Mouse (Mus musculus): Measurements from ENCODE around the gene Krt80. TPM values are rescaled to one million over a fixed set of nuclear protein-coding genes. Genes with fewer than 3 reads are reported as not detected.

Gene Krt80
- polyA plus RNA-seq, 1 experiment from 2014 or later, result 0.38 TPM

DNA sequence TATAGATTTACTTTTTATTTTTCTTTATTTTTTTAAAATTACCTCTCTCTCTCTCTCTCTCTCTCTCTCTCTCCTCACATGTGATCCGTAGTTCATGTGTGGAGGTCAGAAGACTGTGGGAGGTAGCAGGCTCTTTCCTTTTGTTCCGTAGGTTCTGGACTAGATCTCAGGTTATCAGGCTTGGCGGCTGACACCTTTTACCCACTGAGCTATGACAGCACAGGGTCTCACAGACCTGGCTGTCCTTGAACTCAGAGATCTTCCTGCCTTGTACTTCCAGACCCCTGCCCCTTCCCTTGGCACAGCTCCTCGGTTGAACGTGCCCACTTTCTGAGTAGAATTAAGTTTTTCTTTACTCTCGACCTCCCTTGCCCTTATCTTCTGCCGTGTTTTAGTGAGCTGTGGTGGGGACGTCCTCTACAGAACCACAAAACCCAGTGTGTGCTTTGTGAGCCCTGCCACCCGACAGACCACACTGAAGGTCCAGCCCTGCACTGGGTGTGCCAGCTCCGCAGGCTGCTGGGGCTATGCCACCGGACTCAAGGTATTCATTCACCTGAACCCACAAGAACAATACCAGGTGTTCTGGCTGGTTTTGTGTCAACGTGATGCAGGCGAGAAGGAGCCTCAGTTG, 53.6 kb downstream of the Krt80 start:
- Histone ChIP-seq H3K4me3 (ENCODE audit: low read length) (no peak overlapping the region; the same call in 1 of the 2 replicates), H3K4me1 (ENCODE audit: control insufficient read depth, insufficient read depth, low read depth, low read length) (no peaks in the 10 kb centered on the region; the same call in 1 of the 2 replicates), H3K4me2 (ENCODE audit: low read length) (peak overlapping the region; percentile 45), H3K9me3 (ENCODE audit: control insufficient read depth, low read length) (no peaks in the 10 kb centered on the region), H3K36me3 (ENCODE audit: control insufficient read depth, insufficient read depth, low read length) (no peaks in the 10 kb centered on the region), H3K27ac (ENCODE audit: low read depth, low read length) (no peak overlapping the region), H3K9ac (ENCODE audit: low read depth, low read length) (no peak overlapping the region), H3K27me3 (replicated peaks; ENCODE audit: control insufficient read depth, insufficient read depth, low read length) (no peaks in the 10 kb centered on the region)
- no peak for ATAC-seq
- WGBS, result 71% methylated on average over 13 of the region's 13 CpGs

DNA sequence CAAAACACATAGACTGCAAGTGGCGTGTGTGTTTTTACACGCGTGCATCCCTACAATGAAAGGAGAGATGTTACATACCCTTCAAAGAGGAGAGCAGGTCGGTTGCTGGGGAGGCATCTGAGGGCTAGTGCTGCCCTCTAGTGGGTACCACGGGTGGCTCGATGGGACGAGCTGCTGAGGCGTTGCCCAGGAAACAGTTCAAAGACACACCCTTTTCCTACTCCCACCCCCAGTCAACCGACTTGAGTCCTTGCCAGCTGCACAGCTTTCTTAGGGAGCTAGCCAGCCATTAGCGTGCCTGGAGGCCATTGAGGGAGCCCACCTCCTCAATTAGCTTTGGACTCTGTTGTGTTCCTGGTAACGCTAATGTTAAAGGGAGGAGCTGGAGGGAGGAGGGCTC, 54.1 kb downstream of the Krt80 start:
- Histone ChIP-seq H3K36me3 (ENCODE audit: control insufficient read depth, insufficient read depth, low read length) (no peaks in the 10 kb centered on the region), H3K9me3 (ENCODE audit: control insufficient read depth, low read length) (no peaks in the 10 kb centered on the region), H3K4me3 (ENCODE audit: low read length) (peak overlapping the region; percentile 23; the same call in 1 of the 2 replicates), H3K4me2 (ENCODE audit: low read length) (peak overlapping the region; percentile 45), H3K27ac (ENCODE audit: low read depth, low read length) (no peak overlapping the region), H3K27me3 (replicated peaks; ENCODE audit: control insufficient read depth, insufficient read depth, low read length) (no peaks in the 10 kb centered on the region), H3K4me1 (ENCODE audit: control insufficient read depth, insufficient read depth, low read depth, low read length) (no peaks in the 10 kb centered on the region; the same call in 1 of the 2 replicates), H3K9ac (ENCODE audit: low read depth, low read length) (no peak overlapping the region; the same call in 1 of the 2 replicates)
- WGBS, result 3% methylated on average over 11 of the region's 11 CpGs
- ATAC-seq, result peak; percentile 76

DNA sequence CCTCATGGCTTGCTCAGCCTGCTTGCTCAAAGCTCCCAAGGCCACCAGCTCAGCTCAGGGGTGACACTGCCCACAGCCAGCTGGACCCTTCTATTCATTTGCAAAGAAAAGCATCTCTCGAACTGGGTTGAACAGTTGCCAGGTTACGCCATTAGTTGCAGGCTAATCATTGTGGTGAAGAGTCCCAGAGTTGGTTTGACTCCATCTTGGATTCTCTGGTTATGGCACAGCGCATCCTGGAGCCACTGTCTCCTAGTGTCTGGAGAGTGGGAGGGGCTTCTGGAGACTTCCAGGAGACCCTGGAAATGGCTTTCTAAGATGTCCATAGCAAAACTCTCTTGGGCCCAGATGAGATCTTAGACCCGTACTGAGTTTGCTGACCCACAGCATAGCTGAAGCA, 54.6 kb downstream of the Krt80 start:
- Histone ChIP-seq H3K36me3 (ENCODE audit: control insufficient read depth, insufficient read depth, low read length) (no peaks in the 10 kb centered on the region), H3K27me3 (replicated peaks; ENCODE audit: control insufficient read depth, insufficient read depth, low read length) (no peaks in the 10 kb centered on the region), H3K4me3 (ENCODE audit: low read length) (no peak overlapping the region), H3K27ac (ENCODE audit: low read depth, low read length) (no peak overlapping the region), H3K4me2 (ENCODE audit: low read length) (peak overlapping the region; percentile 45; the same call in 1 of the 2 replicates), H3K4me1 (ENCODE audit: control insufficient read depth, insufficient read depth, low read depth, low read length) (no peaks in the 10 kb centered on the region; the same call in 1 of the 2 replicates), H3K9me3 (ENCODE audit: control insufficient read depth, low read length) (no peaks in the 10 kb centered on the region), H3K9ac (ENCODE audit: low read depth, low read length) (no peak overlapping the region)
- 0 out of 2 replicates have a peak, but pooled peaks have one; percentile 24 for ATAC-seq
- 83% methylated on average over 4 of the region's 4 CpGs for WGBS

DNA sequence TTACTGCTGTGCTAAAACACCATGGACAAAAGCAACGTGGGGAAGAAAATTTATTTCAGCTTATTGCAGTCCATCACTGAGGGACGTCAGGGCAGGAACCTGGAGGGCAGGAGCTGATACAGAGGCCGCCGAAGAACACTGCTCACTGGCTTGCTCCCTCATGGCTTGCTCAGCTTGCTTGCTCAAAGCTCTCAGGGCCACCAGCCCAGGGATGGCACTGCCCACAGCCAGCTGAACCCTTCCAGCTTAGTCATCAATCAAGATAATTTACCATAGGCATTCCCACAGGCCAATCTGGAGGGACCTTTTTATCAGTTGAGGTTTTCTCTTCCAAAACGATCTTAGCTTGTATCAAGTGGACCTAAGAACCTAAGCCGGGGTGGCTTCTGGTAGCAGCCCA, 58.0 kb downstream of the Krt80 start:
- 86% methylated on average over 6 of the region's 6 CpGs for WGBS
- Histone ChIP-seq H3K4me1 (ENCODE audit: control insufficient read depth, insufficient read depth, low read depth, low read length) (no peaks in the 10 kb centered on the region; the same call in 1 of the 2 replicates), H3K9me3 (ENCODE audit: control insufficient read depth, low read length) (no peaks in the 10 kb centered on the region), H3K36me3 (ENCODE audit: control insufficient read depth, insufficient read depth, low read length) (no peaks in the 10 kb centered on the region), H3K9ac (ENCODE audit: low read depth, low read length) (no peak overlapping the region), H3K4me2 (ENCODE audit: low read length) (no peak overlapping the region), H3K27ac (ENCODE audit: low read depth, low read length) (no peak overlapping the region), H3K4me3 (ENCODE audit: low read length) (no peak overlapping the region), H3K27me3 (replicated peaks; ENCODE audit: control insufficient read depth, insufficient read depth, low read length) (no peaks in the 10 kb centered on the region)
- ATAC-seq, result no peak

DNA sequence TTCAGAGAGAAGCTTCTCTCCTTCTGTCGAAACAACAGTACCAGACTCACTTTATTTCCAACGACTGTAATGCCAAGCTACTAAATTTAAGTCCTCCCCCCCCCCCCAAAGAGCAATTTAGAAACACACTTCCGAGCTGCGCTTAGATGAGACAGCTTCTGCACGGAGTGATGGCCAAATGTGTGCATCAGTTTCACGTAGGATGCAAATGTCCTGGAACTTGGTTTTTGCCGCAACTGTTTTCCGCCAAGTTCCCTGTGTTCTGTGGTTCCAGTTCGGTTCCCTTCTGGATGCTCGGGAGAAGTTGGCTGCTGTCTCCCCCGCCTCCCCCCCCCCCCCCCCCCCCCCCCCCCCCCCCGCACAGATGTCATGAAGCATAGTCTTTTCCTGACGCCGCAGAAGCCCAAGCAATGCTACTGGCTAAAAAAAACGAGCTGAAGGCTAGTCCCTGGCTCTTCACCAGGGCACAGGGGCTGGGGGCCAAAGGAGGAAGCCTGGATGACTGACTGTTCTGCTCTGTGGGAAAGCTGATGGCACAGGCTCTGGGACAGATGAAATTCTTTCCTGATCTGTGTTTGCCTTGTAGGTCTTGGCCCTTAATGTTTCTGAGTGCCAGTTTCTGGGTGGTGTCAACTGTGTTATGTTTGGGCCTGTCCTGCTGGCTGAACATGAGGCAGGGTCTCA, 58.7 kb downstream of the Krt80 start:
- Histone ChIP-seq H3K4me3 (ENCODE audit: low read length) (no peak overlapping the region), H3K4me1 (ENCODE audit: control insufficient read depth, insufficient read depth, low read depth, low read length) (no peaks in the 10 kb centered on the region; the same call in 1 of the 2 replicates), H3K4me2 (ENCODE audit: low read length) (no peak overlapping the region), H3K27me3 (replicated peaks; ENCODE audit: control insufficient read depth, insufficient read depth, low read length) (no peaks in the 10 kb centered on the region), H3K36me3 (ENCODE audit: control insufficient read depth, insufficient read depth, low read length) (no peaks in the 10 kb centered on the region), H3K9ac (ENCODE audit: low read depth, low read length) (no peak overlapping the region), H3K27ac (ENCODE audit: low read depth, low read length) (no peak overlapping the region), H3K9me3 (ENCODE audit: control insufficient read depth, low read length) (no peaks in the 10 kb centered on the region)
- 57% methylated on average over 14 of the region's 15 CpGs for WGBS
- no peak for ATAC-seq

DNA sequence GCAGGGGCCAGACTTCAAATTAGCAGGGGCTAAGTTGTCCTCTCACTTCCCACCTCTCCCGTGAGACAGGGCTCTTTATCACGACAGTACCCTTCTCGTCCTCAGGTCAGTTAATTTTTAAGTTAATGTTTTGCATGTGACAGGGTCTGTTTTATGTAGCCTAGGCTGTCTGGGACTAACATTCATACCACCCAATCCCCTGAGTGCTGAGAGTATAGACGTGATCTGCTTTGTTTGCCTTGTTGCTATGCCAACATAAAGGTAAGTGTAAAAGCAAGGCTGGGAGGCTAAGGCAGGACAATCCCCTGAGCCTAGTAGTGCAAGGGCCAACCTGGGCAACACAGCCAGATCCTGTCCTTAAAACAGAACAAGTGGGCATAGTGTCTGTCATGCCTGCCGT, 60.5 kb downstream of the Krt80 start:
- ATAC-seq, result no peak
- Histone ChIP-seq H3K4me1 (ENCODE audit: control insufficient read depth, insufficient read depth, low read depth, low read length) (no peaks in the 10 kb centered on the region), H3K4me2 (ENCODE audit: low read length) (no peak overlapping the region), H3K9ac (ENCODE audit: low read depth, low read length) (no peak overlapping the region), H3K27ac (ENCODE audit: low read depth, low read length) (no peak overlapping the region), H3K9me3 (ENCODE audit: control insufficient read depth, low read length) (no peaks in the 10 kb centered on the region), H3K27me3 (replicated peaks; ENCODE audit: control insufficient read depth, insufficient read depth, low read length) (no peaks in the 10 kb centered on the region), H3K4me3 (ENCODE audit: low read length) (no peak overlapping the region), H3K36me3 (ENCODE audit: control insufficient read depth, insufficient read depth, low read length) (no peaks in the 10 kb centered on the region)
- 52% methylated on average over 5 of the region's 5 CpGs for WGBS

DNA sequence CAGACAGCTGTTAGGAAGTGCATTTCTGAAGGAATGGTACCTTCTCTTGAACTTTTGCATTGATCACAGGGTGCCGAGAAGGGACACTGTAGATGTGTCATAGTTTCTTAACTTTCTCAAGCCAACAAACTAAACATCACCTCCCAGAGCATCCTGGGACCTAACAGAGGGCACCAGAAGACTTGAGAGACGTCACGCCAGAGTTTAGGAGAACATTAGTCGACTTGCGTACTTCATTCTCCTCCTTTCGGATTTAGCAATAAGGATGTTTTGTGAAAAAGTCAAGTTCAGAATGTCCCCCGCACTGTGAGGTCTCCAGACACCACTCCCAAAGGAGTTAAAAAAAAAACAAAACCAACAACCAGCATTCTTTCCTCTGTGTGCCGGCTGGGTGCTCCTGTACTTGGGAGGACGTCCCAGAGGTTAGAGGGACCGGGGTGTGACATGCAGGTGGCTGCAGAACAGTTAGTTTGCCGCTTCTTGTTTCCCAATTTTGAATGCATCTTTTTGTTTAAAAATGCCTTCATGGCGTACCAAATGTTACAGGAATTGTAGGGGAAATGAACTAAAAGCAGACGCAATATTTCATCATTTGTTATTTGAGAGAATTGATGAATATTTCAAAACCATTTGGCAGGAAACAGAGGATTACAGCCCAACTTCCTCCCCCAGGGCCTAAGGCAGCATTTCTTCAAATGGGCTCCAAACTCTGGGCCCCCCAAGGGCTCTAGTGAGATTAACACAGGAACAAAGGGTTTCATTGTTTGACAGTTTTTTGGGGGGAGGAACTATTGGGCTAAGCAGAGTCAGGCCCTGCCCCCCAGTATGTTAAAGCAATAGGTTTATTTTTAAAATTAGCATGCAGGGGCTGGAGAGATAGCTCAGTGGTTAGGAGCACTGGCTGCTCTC, 61.3 kb downstream of the Krt80 start:
- H3K9me3 ChIP-seq (ENCODE audit: control insufficient read depth, low read length), result no peaks in the 10 kb centered on the region
- no peak for ATAC-seq
- H3K4me3 ChIP-seq (ENCODE audit: low read length), result no peak overlapping the region
- no peaks in the 10 kb centered on the region for H3K36me3 ChIP-seq (ENCODE audit: control insufficient read depth, insufficient read depth, low read length)
- H3K27me3 ChIP-seq (replicated peaks; ENCODE audit: control insufficient read depth, insufficient read depth, low read length), result no peaks in the 10 kb centered on the region
- WGBS, result 63% methylated on average over 13 of the region's 13 CpGs
- H3K27ac ChIP-seq (ENCODE audit: low read depth, low read length), result no peak overlapping the region
- no peak overlapping the region for H3K4me2 ChIP-seq (ENCODE audit: low read length)
- H3K4me1 ChIP-seq (ENCODE audit: control insufficient read depth, insufficient read depth, low read depth, low read length), result no peaks in the 10 kb centered on the region
- H3K9ac ChIP-seq (ENCODE audit: low read depth, low read length), result no peak overlapping the region

DNA sequence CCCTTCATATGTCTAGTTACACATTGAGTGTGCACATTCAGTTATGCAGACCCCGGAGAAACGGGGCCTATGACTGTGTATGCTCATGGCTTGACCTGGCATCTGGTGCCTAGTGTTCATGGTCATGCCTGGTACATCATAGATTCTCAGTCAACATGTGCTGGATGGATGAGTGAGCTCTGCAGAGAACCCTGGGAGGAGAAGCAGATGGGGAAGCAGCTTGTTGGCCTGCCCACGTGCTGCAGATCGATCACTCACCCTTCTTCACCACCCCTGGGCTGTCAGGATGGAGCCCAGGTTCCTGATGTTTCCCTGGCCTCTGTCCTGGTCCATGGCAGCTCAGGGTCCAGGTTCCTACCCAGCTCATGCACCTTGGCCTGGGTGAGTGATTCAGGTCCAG, 63.5 kb downstream of the Krt80 start:
- H3K27ac ChIP-seq (ENCODE audit: low read depth, low read length), result no peak overlapping the region
- no peaks in the 10 kb centered on the region for H3K36me3 ChIP-seq (ENCODE audit: control insufficient read depth, insufficient read depth, low read length)
- ATAC-seq, result no peak
- H3K9ac ChIP-seq (ENCODE audit: low read depth, low read length), result no peak overlapping the region
- H3K4me2 ChIP-seq (ENCODE audit: low read length), result no peak overlapping the region
- no peak overlapping the region for H3K4me3 ChIP-seq (ENCODE audit: low read length)
- 97% methylated on average over 4 of the region's 4 CpGs for WGBS
- H3K9me3 ChIP-seq (ENCODE audit: control insufficient read depth, low read length), result no peaks in the 10 kb centered on the region
- H3K27me3 ChIP-seq (replicated peaks; ENCODE audit: control insufficient read depth, insufficient read depth, low read length), result no peaks in the 10 kb centered on the region
- no peaks in the 10 kb centered on the region for H3K4me1 ChIP-seq (ENCODE audit: control insufficient read depth, insufficient read depth, low read depth, low read length)

DNA sequence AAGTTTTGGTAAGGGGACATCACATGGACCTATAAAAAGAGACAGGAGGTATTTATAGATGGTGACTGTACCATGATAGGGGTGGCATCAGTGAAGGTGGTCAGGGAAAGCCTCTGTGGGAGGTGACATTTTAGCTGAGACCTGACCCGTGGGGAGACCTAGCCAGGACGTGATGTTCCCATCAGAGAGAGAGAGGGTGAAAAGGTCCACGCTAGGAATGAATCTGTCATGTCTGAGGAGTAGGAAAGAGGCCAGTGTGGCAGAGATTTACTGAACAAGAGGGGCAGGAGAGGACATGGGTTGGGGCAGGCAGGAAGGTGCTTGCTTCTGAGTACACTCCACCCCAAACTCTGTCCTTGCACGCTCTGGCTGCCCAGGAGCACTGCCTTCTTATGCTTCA, 66.1 kb downstream of the Krt80 start:
- Histone ChIP-seq H3K27me3 (replicated peaks; ENCODE audit: control insufficient read depth, insufficient read depth, low read length) (no peaks in the 10 kb centered on the region), H3K9ac (ENCODE audit: low read depth, low read length) (no peak overlapping the region), H3K4me3 (ENCODE audit: low read length) (no peak overlapping the region), H3K36me3 (ENCODE audit: control insufficient read depth, insufficient read depth, low read length) (no peaks in the 10 kb centered on the region), H3K9me3 (ENCODE audit: control insufficient read depth, low read length) (no peaks in the 10 kb centered on the region), H3K4me2 (ENCODE audit: low read length) (no peak overlapping the region), H3K4me1 (ENCODE audit: control insufficient read depth, insufficient read depth, low read depth, low read length) (no peaks in the 10 kb centered on the region), H3K27ac (ENCODE audit: low read depth, low read length) (no peak overlapping the region)
- no peak for ATAC-seq
- WGBS, result 91% methylated on average over 4 of the region's 4 CpGs

Measured in hindbrain, embryonic 16.5 days (tissue).